In the genomic region with DNA sequence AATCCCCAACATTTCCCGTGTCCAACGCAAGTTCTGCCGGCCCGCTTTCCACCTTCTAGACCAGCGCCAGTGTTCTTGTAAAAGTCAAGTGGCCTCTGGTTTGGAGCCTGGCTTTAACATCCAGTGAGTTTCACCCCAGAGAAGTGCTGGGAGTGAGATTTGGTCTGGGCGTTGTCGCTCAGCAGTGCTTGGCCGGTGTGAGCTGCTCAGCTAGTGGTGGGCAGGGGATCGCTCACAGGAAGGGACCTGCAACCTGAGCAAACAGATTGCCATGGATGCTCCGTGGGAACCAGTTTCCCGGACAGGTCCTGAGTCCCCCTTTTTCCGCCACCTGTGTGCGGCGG, we compare ENCODE assay signal across 9 mouse cellular contexts. TPM values are rescaled to one million over a fixed set of nuclear protein-coding genes. Genes with fewer than 3 reads are reported as not detected.
A peak's percentile ranks its signal among the peaks of the same experiment; 100 is the strongest.
DNase-seq lines count a peak whose midpoint lies in the region; ATAC-seq and TF ChIP-seq lines count a peak whose summit lies in the region.
"Had no signal": no experiment of that assay in that cellular context is flagged by ENCODE, and none has a peak within 500 bp of the region (broad histone marks: within the 10 kb centered on the region; RNA-seq: fewer than 3 reads in every experiment).

No protein-coding gene starts in this region.

- no peaks in the 10 kb centered on the region; the same call in 1 of the 2 replicates for H3K27me3 ChIP-seq in heart, embryonic 10.5 days (ENCODE audit: insufficient read depth, poor library complexity, severe bottlenecking)
- no peaks in the 10 kb centered on the region; the same call in 1 of the 2 replicates for H3K27me3 ChIP-seq in hindbrain, embryonic 16.5 days (replicated peaks; ENCODE audit: control insufficient read depth, insufficient read depth, low read length)
- peaks cover 14% of the 10 kb centered on the region for H3K27me3 ChIP-seq in midbrain, embryonic 13.5 days
- H3K27me3 ChIP-seq: CH12.LX had no signal

- no peak for TF ChIP-seq POLR2A in cortical plate, adult 2 months (IDR thresholded peaks at IDR 0.05; ENCODE audit: extremely low read depth, insufficient read depth, low read length)

- 1% methylated on average over 14 of the region's 14 CpGs for WGBS in heart, embryonic 10.5 days
- under 1% methylated on average over 14 of the region's 14 CpGs for WGBS in hindbrain, embryonic 16.5 days
- 1% methylated on average over 14 of the region's 14 CpGs for WGBS in midbrain, embryonic 13.5 days

- peak overlapping the region; percentile 80 for H3K4me3 ChIP-seq in heart, embryonic 10.5 days
- peak overlapping the region; percentile 50 for H3K4me3 ChIP-seq in cortical plate, adult 2 months (ENCODE audit: insufficient read depth, low read length)
- peak overlapping the region; percentile 60 for H3K4me3 ChIP-seq in hindbrain, embryonic 16.5 days (ENCODE audit: low read length)
- peak overlapping the region; percentile 51 for H3K4me3 ChIP-seq in midbrain, embryonic 13.5 days (replicated peaks)

- no peak for ATAC-seq in hindbrain, embryonic 16.5 days
- ATAC-seq in midbrain, embryonic 13.5 days: no peak

- peak overlapping the region; percentile 89 for H3K27ac ChIP-seq in heart, embryonic 10.5 days
- H3K27ac ChIP-seq in cortical plate, adult 2 months (ENCODE audit: insufficient read depth, low read length): no peak overlapping the region
- no peak overlapping the region for H3K27ac ChIP-seq in hindbrain, embryonic 16.5 days (ENCODE audit: low read depth, low read length)
- no peak overlapping the region; the same call in 1 of the 2 replicates for H3K27ac ChIP-seq in midbrain, embryonic 13.5 days

- peak overlapping the region; percentile 68 for H3K9ac ChIP-seq in hindbrain, embryonic 16.5 days (ENCODE audit: low read depth, low read length)
- peak overlapping the region; percentile 60; the same call in 1 of the 2 replicates for H3K9ac ChIP-seq in midbrain, embryonic 13.5 days (replicated peaks)

- H3K4me1 ChIP-seq in heart, embryonic 10.5 days: peaks cover 24% of the 10 kb centered on the region
- H3K4me1 ChIP-seq in cortical plate, adult 2 months (ENCODE audit: control insufficient read depth, insufficient read depth, low read length): no peaks in the 10 kb centered on the region
- H3K4me1 ChIP-seq in hindbrain, embryonic 16.5 days (ENCODE audit: control insufficient read depth, insufficient read depth, low read depth, low read length): peaks cover 6% of the 10 kb centered on the region
- peaks cover 17% of the 10 kb centered on the region for H3K4me1 ChIP-seq in midbrain, embryonic 13.5 days (replicated peaks)

- no peaks in the 10 kb centered on the region for H3K36me3 ChIP-seq in heart, embryonic 10.5 days
- H3K36me3 ChIP-seq in hindbrain, embryonic 16.5 days (ENCODE audit: control insufficient read depth, insufficient read depth, low read length): no peaks in the 10 kb centered on the region
- no peaks in the 10 kb centered on the region for H3K36me3 ChIP-seq in midbrain, embryonic 13.5 days

- intact Hi-C loops in heart, postnatal 10 days (cut with DNase I): loop anchor here (10.0 kb wide), 1 partner anchor 301 kb away; no protein-coding TSS in a partner anchor
- intact Hi-C loops in gastrocnemius, postnatal 14 days (cut with DNase I; ENCODE audit: low total_unique reads): no loop called here

- TF ChIP-seq CTCF in cortical plate, adult 2 months (IDR thresholded peaks at IDR 0.05; ENCODE audit: extremely low read depth, insufficient read depth, low read length): no peak

- DNase-seq in heart, embryonic 10.5 days (ENCODE audit: low spot score): no peak
- no peak for DNase-seq in heart, postnatal 10 days
- DNase-seq in gastrocnemius, postnatal 14 days: no peak
- no peak for DNase-seq in layer of hippocampus, adult 9-10 months (ENCODE audit: low spot score)
- no peak for DNase-seq in ovary, postnatal 36 days (ENCODE audit: low spot score)

- H3K9me3 ChIP-seq in heart, embryonic 10.5 days: no peaks in the 10 kb centered on the region
- H3K9me3 ChIP-seq in hindbrain, embryonic 16.5 days (ENCODE audit: control insufficient read depth, low read length): no peaks in the 10 kb centered on the region
- no peaks in the 10 kb centered on the region for H3K9me3 ChIP-seq in midbrain, embryonic 13.5 days

- H3K4me2 ChIP-seq in hindbrain, embryonic 16.5 days (ENCODE audit: low read length): peak overlapping the region; percentile 95
- H3K4me2 ChIP-seq in midbrain, embryonic 13.5 days (replicated peaks): peak overlapping the region; percentile 71

RNA-seq across cellular contexts. Expression of a gene that starts 0.4 kb away (rescaled TPM):
- 8.1 and 8.7 TPM in 2 replicates for polyA plus RNA-seq in heart, embryonic 10.5 days (2016; fragmentation: Nextera tagmentation; extraction: Ambion mirVana)
- 1 to 10 TPM in 1 of 2 experiments, under 1 TPM in 1; 0.29 to 1.2 TPM for total RNA-seq in heart, postnatal 10 days (2021)
- polyA plus RNA-seq in cortical plate, adult 2 months (2012; rRNA removed): 18.0 and 20.7 TPM in 2 replicates
- 12.9 and 14.1 TPM in 2 replicates for polyA plus RNA-seq in hindbrain, embryonic 16.5 days (2015; fragmentation: Nextera tagmentation; extraction: Ambion mirVana)
- polyA plus RNA-seq in midbrain, embryonic 13.5 days (2015; fragmentation: Nextera tagmentation; extraction: Ambion mirVana): 4.0 and 6.7 TPM in 2 replicates
- total RNA-seq in gastrocnemius, postnatal 14 days (2021): 1 to 10 TPM; 1.6 to 1.9 TPM
- total RNA-seq: CH12.LX had no signal
